Mouse (Mus musculus) forebrain, embryonic 14.5 days (tissue): ENCODE results near the gene Duxbl2. TPM values are rescaled to one million over a fixed set of nuclear protein-coding genes. Genes with fewer than 3 reads are reported as not detected.
A peak's percentile ranks its signal among the peaks of the same experiment; 100 is the strongest.
"Not testable (repeated sequence)": the region's sequence is repeated elsewhere in the genome, so short reads cannot be mapped to it uniquely, and the experiment has no call there.

Experiments
- ATAC-seq: fragments of 200-750 bp; cut with Nextera tagmentation; 2 replicates; pipeline ENCODE4 v1.8.0; 2017; ENCODE audit warnings: mild to moderate bottlenecking, moderate library complexity
- DNase-seq: peaks from one replicate; pipeline ENCODE4 v3.0.0-alpha.2; 2015; ENCODE audit warnings: low spot score
- H3K27ac ChIP-seq: fragments of 300-500 bp; sonication (generic); 2 replicates; pipeline ENCODE4 v1.5.1; 2014; ENCODE audit warnings: low read depth, mild to moderate bottlenecking, control low read depth, low read length, moderate library complexity
- H3K27me3 ChIP-seq: fragments of 300-500 bp; sonication (generic); replicated peaks from 2 replicates; pipeline ENCODE4 v1.6.1; 2014; ENCODE audit warnings: low read length, control low read depth, mixed read lengths; ENCODE audit not compliant: control insufficient read depth, insufficient read depth
- H3K36me3 ChIP-seq: fragments of 300-500 bp; sonication (generic); 2 replicates; pipeline ENCODE4 v1.6.1; 2014; ENCODE audit warnings: low read length, control low read depth; ENCODE audit not compliant: control insufficient read depth, insufficient read depth
- H3K4me1 ChIP-seq: fragments of 300-500 bp; sonication (generic); 2 replicates; pipeline ENCODE4 v1.6.1; 2014; ENCODE audit warnings: antibody characterized with exemption, low read length, control low read depth; ENCODE audit not compliant: control insufficient read depth, insufficient read depth
- H3K4me2 ChIP-seq: fragments of 300-500 bp; sonication (generic); 2 replicates; pipeline ENCODE4 v1.6.1; 2014; ENCODE audit warnings: mild to moderate bottlenecking, control low read depth, low read length
- H3K4me3 ChIP-seq: fragments of 300-500 bp; sonication (generic); 2 replicates; pipeline ENCODE4 v1.5.1; 2014; ENCODE audit warnings: low read depth, low read length, control low read depth
- H3K9ac ChIP-seq: fragments of 300-500 bp; sonication (generic); 2 replicates; pipeline ENCODE4 v1.6.1; 2014; ENCODE audit warnings: mild to moderate bottlenecking, low read length, control low read depth, moderate library complexity
- H3K9me3 ChIP-seq: fragments of 300-500 bp; sonication (generic); replicated peaks from 2 replicates; pipeline ENCODE4 v1.6.1; 2016; ENCODE audit warnings: low read length, control low read depth, mixed read lengths; ENCODE audit not compliant: control insufficient read depth
- WGBS: fragments of 180-500 bp; shearing (Covaris S2); extraction: QIAGEN DNeasy Blood & Tissue Kit; methylation state at CpG from one replicate; pipeline ENCODE4 v1.1.7; 2014; 5-methylcytosine and 5-hydroxymethylcytosine counted together
- polyA plus RNA-seq: library from polyadenylated mRNA; unstranded; fragments of >200 nt; fragmentation: Nextera tagmentation; extraction: Ambion mirVana; gene quantifications from 2 replicates; pipeline ENCODE4 v1.2.1, GENCODE M21; 2014

The Duxbl2 gene
- polyA plus RNA-seq, result not detected in 2 replicates

- ATAC-seq, H3K4me2 ChIP-seq, H3K27me3 ChIP-seq, H3K36me3 ChIP-seq, H3K9ac ChIP-seq, DNase-seq, H3K4me1 ChIP-seq, H3K27ac ChIP-seq, H3K9me3 ChIP-seq, H3K4me3 ChIP-seq: not testable (repeated sequence)
- WGBS, result no CpG with 5 or more reads among the region's 7 CpGs
Measured at GRCm38 (mm10) chr14:26118150-26118549, at the start of gene Duxbl2. Duxbl2 (plus strand) TSS chr14:26118349.

GRCm38 (mm10) chr14:26076620-26077390, 41.3 kb upstream of the Duxbl2 start:
- H3K4me1 ChIP-seq, DNase-seq, H3K27ac ChIP-seq, H3K27me3 ChIP-seq, H3K36me3 ChIP-seq, H3K9ac ChIP-seq, H3K4me2 ChIP-seq, H3K9me3 ChIP-seq, ATAC-seq, H3K4me3 ChIP-seq: not testable (repeated sequence)
- WGBS, result no CpG with 5 or more reads among the region's 5 CpGs

- ATAC-seq, DNase-seq, H3K9me3 ChIP-seq, H3K4me3 ChIP-seq, H3K27me3 ChIP-seq, H3K27ac ChIP-seq, H3K9ac ChIP-seq, H3K4me1 ChIP-seq, H3K4me2 ChIP-seq, H3K36me3 ChIP-seq: not testable (repeated sequence)
- no CpG with 5 or more reads among the region's 6 CpGs for WGBS
Measured at GRCm38 (mm10) chr14:26081216-26081615, 36.9 kb upstream of the Duxbl2 start, which contains the start of gene Cphx2. Cphx2 (plus strand) TSS chr14:26081516.

GRCm38 (mm10) chr14:26081997-26082396, 36.2 kb upstream of the Duxbl2 start, which contains the start of gene Cphx3:
Cphx3 (plus strand) TSS chr14:26082297.
- not testable (repeated sequence) for H3K27ac ChIP-seq, H3K4me2 ChIP-seq, ATAC-seq, DNase-seq, H3K9me3 ChIP-seq, H3K4me3 ChIP-seq, H3K36me3 ChIP-seq, H3K9ac ChIP-seq, H3K27me3 ChIP-seq, H3K4me1 ChIP-seq
- WGBS, result no CpG with 5 or more reads among the region's 1 CpGs

GRCm38 (mm10) chr14:26097622-26098021, 20.5 kb upstream of the Duxbl2 start:
- H3K36me3 ChIP-seq, H3K4me2 ChIP-seq, H3K9me3 ChIP-seq, DNase-seq, H3K27me3 ChIP-seq, H3K27ac ChIP-seq, H3K4me3 ChIP-seq, H3K9ac ChIP-seq, H3K4me1 ChIP-seq, ATAC-seq: not testable (repeated sequence)
- no CpG with 5 or more reads among the region's 3 CpGs for WGBS

GRCm38 (mm10) chr14:26118550-26119000, 426 bp downstream of the Duxbl2 start:
- not testable (repeated sequence) for H3K4me1 ChIP-seq, DNase-seq, H3K9ac ChIP-seq, H3K27ac ChIP-seq, H3K36me3 ChIP-seq, H3K9me3 ChIP-seq, H3K27me3 ChIP-seq, H3K4me2 ChIP-seq, H3K4me3 ChIP-seq
- peak; percentile 92 for ATAC-seq
- no CpG with 5 or more reads among the region's 18 CpGs for WGBS

- not testable (repeated sequence) for DNase-seq, H3K4me1 ChIP-seq, H3K9ac ChIP-seq, H3K36me3 ChIP-seq, H3K4me3 ChIP-seq, H3K4me2 ChIP-seq, H3K27ac ChIP-seq, H3K27me3 ChIP-seq, H3K9me3 ChIP-seq
- ATAC-seq, result peak; percentile 51
- no CpG with 5 or more reads among the region's 7 CpGs for WGBS
Measured at GRCm38 (mm10) chr14:26119095-26119494, 946 bp downstream of the Duxbl2 start.

GRCm38 (mm10) chr14:26147095-26147494, 28.9 kb downstream of the Duxbl2 start:
- not testable (repeated sequence) for DNase-seq, H3K4me1 ChIP-seq, H3K9me3 ChIP-seq, H3K27me3 ChIP-seq, H3K27ac ChIP-seq, H3K4me3 ChIP-seq, H3K36me3 ChIP-seq, H3K4me2 ChIP-seq, ATAC-seq, H3K9ac ChIP-seq
- no CpG with 5 or more reads among the region's 2 CpGs for WGBS

GRCm38 (mm10) chr14:26156032-26156431, 37.9 kb downstream of the Duxbl2 start:
- H3K9me3 ChIP-seq, H3K27me3 ChIP-seq, H3K9ac ChIP-seq, H3K4me1 ChIP-seq, DNase-seq, H3K4me3 ChIP-seq, H3K4me2 ChIP-seq, ATAC-seq, H3K27ac ChIP-seq, H3K36me3 ChIP-seq: not testable (repeated sequence)
- no CpG with 5 or more reads among the region's 7 CpGs for WGBS
